Mouse (Mus musculus): ENCODE results near the gene 2700081O15Rik. TPM values are rescaled to one million over a fixed set of nuclear protein-coding genes. Genes with fewer than 3 reads are reported as not detected.

2700081O15Rik gene
- polyA plus RNA-seq, 1 experiment, result 9.4 TPM

DNA sequence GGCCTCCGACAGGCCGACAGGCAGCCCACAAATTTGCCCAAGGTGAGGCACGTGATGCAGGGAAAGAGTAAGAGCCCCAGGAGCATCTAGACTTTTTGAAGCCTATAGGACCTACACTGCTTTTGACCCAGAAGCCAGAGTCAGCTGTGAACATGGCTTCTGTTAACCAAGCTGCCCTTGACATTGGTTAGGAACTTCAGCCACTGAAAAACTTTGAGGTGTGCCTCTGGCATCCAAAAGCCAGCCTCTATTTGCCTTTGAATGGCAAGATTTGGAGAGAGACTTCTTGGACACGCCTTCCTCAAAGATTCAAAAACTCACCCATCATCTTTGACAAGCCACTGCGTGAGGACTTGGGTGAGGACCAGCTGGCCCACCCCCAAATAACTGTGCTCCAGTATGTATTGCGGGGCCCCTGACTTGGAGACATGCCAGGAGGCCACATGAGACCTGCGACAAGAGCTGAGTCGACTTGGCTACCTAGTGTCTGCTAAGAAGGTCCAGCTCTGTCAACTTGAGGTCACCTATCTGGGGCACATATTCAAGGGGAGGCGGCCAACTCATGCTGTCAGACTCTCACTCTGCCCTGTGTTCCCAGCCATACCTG lies 12.7 kb upstream of the 2700081O15Rik start:
- 68% methylated on average over 9 of the region's 9 CpGs for WGBS

GRCm38 (mm10) chr19:7412361-7412760 lies 5.1 kb upstream of the 2700081O15Rik start:
- TF ChIP-seq CTCF (conservative IDR thresholded peaks at IDR 0.05; ENCODE audit: insufficient read depth, insufficient read length, low read depth, low read length) (no peak), POLR2A (IDR thresholded peaks at IDR 0.05; ENCODE audit: low read depth, low read length) (no peak)
- Histone ChIP-seq H3K27me3 (replicated peaks; ENCODE audit: control insufficient read depth, insufficient read depth, low read length) (no peaks in the 10 kb centered on the region), H3K36me3 (ENCODE audit: control insufficient read depth, insufficient read depth, low read length) (no peaks in the 10 kb centered on the region), H3K27ac (ENCODE audit: insufficient read depth, low read depth, low read length) (no peak overlapping the region), H3K4me3 (ENCODE audit: insufficient read depth, low read depth, low read length) (no peak overlapping the region), H3K4me1 (ENCODE audit: control insufficient read depth, insufficient read depth, low read length) (no peaks in the 10 kb centered on the region)
- no peak for DNase-seq
- WGBS, result 60% methylated on average over 2 of the region's 2 CpGs

More for the DNA sequence above, 12.7 kb upstream of the 2700081O15Rik start:
- Histone ChIP-seq H3K4me3 (ENCODE audit: insufficient read depth, low read depth, low read length) (no peak overlapping the region), H3K27ac (ENCODE audit: insufficient read depth, low read depth, low read length) (no peak overlapping the region), H3K27me3 (replicated peaks; ENCODE audit: control insufficient read depth, insufficient read depth, low read length) (no peaks in the 10 kb centered on the region), H3K36me3 (ENCODE audit: control insufficient read depth, insufficient read depth, low read length) (no peaks in the 10 kb centered on the region), H3K4me1 (ENCODE audit: control insufficient read depth, insufficient read depth, low read length) (no peaks in the 10 kb centered on the region)
- no peak for DNase-seq
- TF ChIP-seq CTCF (conservative IDR thresholded peaks at IDR 0.05; ENCODE audit: insufficient read depth, insufficient read length, low read depth, low read length), result no peak
- TF ChIP-seq POLR2A (IDR thresholded peaks at IDR 0.05; ENCODE audit: low read depth, low read length), result no peak

GRCm38 (mm10) chr19:7415916-7416833 lies 1.2 kb upstream of the 2700081O15Rik start:
- Histone ChIP-seq H3K27me3 (replicated peaks; ENCODE audit: control insufficient read depth, insufficient read depth, low read length) (no peaks in the 10 kb centered on the region), H3K36me3 (ENCODE audit: control insufficient read depth, insufficient read depth, low read length) (no peaks in the 10 kb centered on the region), H3K27ac (ENCODE audit: insufficient read depth, low read depth, low read length) (peak overlapping the region; percentile 39; the same call in 1 of the 2 replicates), H3K4me1 (ENCODE audit: control insufficient read depth, insufficient read depth, low read length) (no peaks in the 10 kb centered on the region), H3K4me3 (ENCODE audit: insufficient read depth, low read depth, low read length) (peak overlapping the region; percentile 69)
- 34% methylated on average over 22 of the region's 22 CpGs for WGBS
- peak; percentile 31 for DNase-seq
- TF ChIP-seq POLR2A (IDR thresholded peaks at IDR 0.05; ENCODE audit: low read depth, low read length) (no peak), CTCF (conservative IDR thresholded peaks at IDR 0.05; ENCODE audit: insufficient read depth, insufficient read length, low read depth, low read length) (no peak)

GRCm38 (mm10) chr19:7417911-7418849 lies 755 bp downstream of the 2700081O15Rik start:
- Histone ChIP-seq H3K27me3 (replicated peaks; ENCODE audit: control insufficient read depth, insufficient read depth, low read length) (no peaks in the 10 kb centered on the region), H3K4me1 (ENCODE audit: control insufficient read depth, insufficient read depth, low read length) (no peaks in the 10 kb centered on the region), H3K27ac (ENCODE audit: insufficient read depth, low read depth, low read length) (no peak overlapping the region), H3K4me3 (ENCODE audit: insufficient read depth, low read depth, low read length) (peak overlapping the region; percentile 69), H3K36me3 (ENCODE audit: control insufficient read depth, insufficient read depth, low read length) (no peaks in the 10 kb centered on the region)
- peak; percentile 73 for DNase-seq
- 2% methylated on average over 58 of the region's 59 CpGs for WGBS
- TF ChIP-seq CTCF (conservative IDR thresholded peaks at IDR 0.05; ENCODE audit: insufficient read depth, insufficient read length, low read depth, low read length), result peak; percentile 56
- TF ChIP-seq POLR2A (IDR thresholded peaks at IDR 0.05; ENCODE audit: low read depth, low read length), result no peak

DNA sequence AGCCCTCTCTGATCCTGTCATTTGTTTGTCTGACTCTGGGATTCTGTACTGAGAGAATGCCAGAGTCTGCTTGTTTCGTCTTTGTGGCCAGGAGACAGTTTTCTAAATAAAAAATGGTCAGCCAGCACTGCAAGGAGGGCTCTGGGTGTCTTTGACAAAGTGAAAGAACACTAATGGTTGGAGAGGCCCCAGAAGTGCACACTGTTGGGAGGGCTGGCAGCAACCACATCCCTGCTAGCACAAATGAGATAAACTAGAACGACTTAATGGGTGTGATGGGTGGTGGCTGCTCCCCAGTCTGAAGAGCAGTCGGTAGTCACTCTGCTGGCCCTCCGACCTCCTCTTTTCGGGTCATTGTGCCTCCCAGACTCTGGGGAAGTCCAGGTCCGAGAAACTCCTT lies 1.7 kb downstream of the 2700081O15Rik start:
- no peak overlapping the region for H3K27ac ChIP-seq (ENCODE audit: insufficient read depth, low read depth, low read length)
- no peaks in the 10 kb centered on the region for H3K27me3 ChIP-seq (replicated peaks; ENCODE audit: control insufficient read depth, insufficient read depth, low read length)
- TF ChIP-seq POLR2A (IDR thresholded peaks at IDR 0.05; ENCODE audit: low read depth, low read length), result no peak
- no peak for TF ChIP-seq CTCF (conservative IDR thresholded peaks at IDR 0.05; ENCODE audit: insufficient read depth, insufficient read length, low read depth, low read length)
- peaks cover 7% of the 10 kb centered on the region for H3K4me1 ChIP-seq (ENCODE audit: control insufficient read depth, insufficient read depth, low read length)
- H3K4me3 ChIP-seq (ENCODE audit: insufficient read depth, low read depth, low read length), result no peak overlapping the region
- WGBS, result 66% methylated on average over 6 of the region's 6 CpGs
- H3K36me3 ChIP-seq (ENCODE audit: control insufficient read depth, insufficient read depth, low read length), result no peaks in the 10 kb centered on the region
- no peak for DNase-seq

DNA sequence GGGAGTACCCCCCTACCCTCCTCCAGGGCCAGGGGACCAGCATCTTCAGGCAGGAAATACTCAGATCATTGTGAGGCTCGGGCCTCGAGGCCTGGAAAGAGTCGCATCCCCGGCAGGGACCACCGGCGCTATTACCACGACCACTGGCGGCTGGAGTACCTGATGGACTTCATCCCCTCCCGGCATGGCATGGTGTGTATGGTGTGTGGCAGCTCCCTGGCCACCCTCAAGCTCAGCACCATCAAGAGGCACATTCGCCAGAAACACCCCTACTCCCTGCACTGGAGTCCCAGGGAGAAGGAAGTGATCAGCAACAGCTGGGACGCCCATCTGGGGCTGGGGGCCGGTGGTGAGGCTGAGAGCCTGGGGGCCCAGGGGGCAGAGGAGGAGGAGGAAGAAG lies 2.7 kb downstream of the 2700081O15Rik start:
- TF ChIP-seq CTCF (conservative IDR thresholded peaks at IDR 0.05; ENCODE audit: insufficient read depth, insufficient read length, low read depth, low read length) (no peak), POLR2A (IDR thresholded peaks at IDR 0.05; ENCODE audit: low read depth, low read length) (no peak)

More for the DNA sequence above, 2.7 kb downstream of the 2700081O15Rik start:
- Histone ChIP-seq H3K27ac (ENCODE audit: insufficient read depth, low read depth, low read length) (no peak overlapping the region), H3K27me3 (replicated peaks; ENCODE audit: control insufficient read depth, insufficient read depth, low read length) (no peaks in the 10 kb centered on the region), H3K36me3 (ENCODE audit: control insufficient read depth, insufficient read depth, low read length) (no peaks in the 10 kb centered on the region; the same call in 1 of the 2 replicates), H3K4me1 (ENCODE audit: control insufficient read depth, insufficient read depth, low read length) (peaks cover 8% of the 10 kb centered on the region), H3K4me3 (ENCODE audit: insufficient read depth, low read depth, low read length) (no peak overlapping the region)
- 86% methylated on average over 12 of the region's 12 CpGs for WGBS
- DNase-seq, result no peak

Data from kidney, adult 2 months (tissue).